Mouse (Mus musculus) embryonic facial prominence, embryonic 11.5 days (tissue): ENCODE measurements around the gene Casq1. TPM values are rescaled to one million over a fixed set of nuclear protein-coding genes. Genes with fewer than 3 reads are reported as not detected.

Experiments
- ATAC-seq: fragments of 200-750 bp; cut with Nextera tagmentation; replicated peaks from 2 replicates; pipeline ENCODE4 v1.8.0; 2017; ENCODE audit warnings: low read depth; ENCODE audit not compliant: insufficient number of reproducible peaks, low FRiP score, low TSS enrichment
- DNase-seq: peaks from one replicate; pipeline ENCODE4 v3.0.0-alpha.2; 2015; ENCODE audit warnings: low spot score
- H3K27ac ChIP-seq: fragments of 300-500 bp; sonication (generic); replicated peaks from 2 replicates; pipeline ENCODE4 v1.5.1; 2014; ENCODE audit warnings: mild to moderate bottlenecking, low read depth, low read length, control low read depth
- H3K27me3 ChIP-seq: fragments of 300-500 bp; sonication (generic); 2 replicates; pipeline ENCODE4 v1.6.1; 2014; ENCODE audit warnings: mild to moderate bottlenecking, low read length, moderate library complexity, mixed read lengths; ENCODE audit not compliant: control insufficient read depth, insufficient read depth
- H3K36me3 ChIP-seq: fragments of 300-500 bp; sonication (generic); replicated peaks from 2 replicates; pipeline ENCODE4 v1.6.1; 2014; ENCODE audit warnings: low read depth, mild to moderate bottlenecking, low read length, moderate library complexity, mixed read lengths; ENCODE audit not compliant: control insufficient read depth, insufficient read depth
- H3K4me1 ChIP-seq: fragments of 300-500 bp; sonication (generic); 2 replicates; pipeline ENCODE4 v1.6.1; 2014; ENCODE audit warnings: low read length, mixed read lengths; ENCODE audit not compliant: control insufficient read depth, insufficient read depth
- H3K4me2 ChIP-seq: fragments of 300-500 bp; sonication (generic); 2 replicates; pipeline ENCODE4 v1.6.1; 2014; ENCODE audit warnings: low read depth, mild to moderate bottlenecking, control low read depth, low read length, moderate library complexity
- H3K4me3 ChIP-seq: fragments of 300-500 bp; sonication (generic); 2 replicates; pipeline ENCODE4 v1.5.1; 2014; ENCODE audit warnings: low read depth, low read length, control low read depth
- H3K9ac ChIP-seq: fragments of 300-500 bp; sonication (generic); replicated peaks from 2 replicates; pipeline ENCODE4 v1.6.1; 2014; ENCODE audit warnings: mild to moderate bottlenecking, control low read depth, low read length
- H3K9me3 ChIP-seq: fragments of 300-500 bp; sonication (generic); replicated peaks from 2 replicates; pipeline ENCODE4 v1.6.1; 2016; ENCODE audit warnings: mild to moderate bottlenecking, low read length, inconsistent platforms, mixed read lengths; ENCODE audit not compliant: control insufficient read depth
- WGBS: fragments of 180-500 bp; shearing (Covaris S2); extraction: QIAGEN DNeasy Blood & Tissue Kit; methylation state at CpG from one replicate; pipeline ENCODE4 v1.1.7; 2014; 5-methylcytosine and 5-hydroxymethylcytosine counted together
- polyA plus RNA-seq: library from polyadenylated mRNA; unstranded; fragments of >200 nt; fragmentation: Nextera tagmentation; extraction: Ambion mirVana; gene quantifications from 2 replicates; pipeline ENCODE4 v1.2.1, GENCODE M21; 2014

Casq1 gene
- polyA plus RNA-seq, 1 experiment from 2014 or later: 2.3 TPM

- Histone ChIP-seq H3K27me3 (no peaks in the 10 kb centered on the region), H3K4me2 (no peak overlapping the region), H3K9ac (no peak overlapping the region), H3K27ac (no peak overlapping the region), H3K9me3 (no peaks in the 10 kb centered on the region), H3K4me3 (no peak overlapping the region), H3K4me1 (no peaks in the 10 kb centered on the region), H3K36me3 (peaks cover 7% of the 10 kb centered on the region)
- peak; percentile 29 for DNase-seq
- WGBS: 92% methylated on average over 10 of the region's 10 CpGs
- 0 out of 2 replicates have a peak, but pooled peaks have one; percentile 48 for ATAC-seq
Observed at GRCm38 (mm10) chr1:172186401-172187289, 33.0 kb downstream of the Casq1 start.

GRCm38 (mm10) chr1:172183915-172184314 is 35.8 kb downstream of the Casq1 start:
- H3K9ac ChIP-seq: no peak overlapping the region
- H3K27me3 ChIP-seq: no peaks in the 10 kb centered on the region
- ATAC-seq: no peak
- H3K4me1 ChIP-seq: no peaks in the 10 kb centered on the region
- no peak for DNase-seq
- peaks cover 3% of the 10 kb centered on the region for H3K36me3 ChIP-seq
- no peak overlapping the region for H3K4me3 ChIP-seq
- no peak overlapping the region for H3K27ac ChIP-seq
- no peak overlapping the region for H3K4me2 ChIP-seq
- no peaks in the 10 kb centered on the region for H3K9me3 ChIP-seq

- H3K27me3 ChIP-seq: no peaks in the 10 kb centered on the region
- no peak overlapping the region for H3K9ac ChIP-seq
- no peak for ATAC-seq
- H3K27ac ChIP-seq: no peak overlapping the region
- H3K4me2 ChIP-seq: no peak overlapping the region
- H3K4me3 ChIP-seq: no peak overlapping the region
- no peaks in the 10 kb centered on the region for H3K4me1 ChIP-seq
- 92% methylated on average over 6 of the region's 6 CpGs for WGBS
- peaks cover 3% of the 10 kb centered on the region for H3K36me3 ChIP-seq
- no peak for DNase-seq
- no peaks in the 10 kb centered on the region for H3K9me3 ChIP-seq
Observed at GRCm38 (mm10) chr1:172183056-172183455, 36.6 kb downstream of the Casq1 start.

- Histone ChIP-seq H3K27ac (no peak overlapping the region), H3K9ac (no peak overlapping the region), H3K27me3 (no peaks in the 10 kb centered on the region), H3K9me3 (no peaks in the 10 kb centered on the region), H3K36me3 (peaks cover 1% of the 10 kb centered on the region), H3K4me1 (no peaks in the 10 kb centered on the region), H3K4me3 (no peak overlapping the region), H3K4me2 (no peak overlapping the region)
- ATAC-seq (no peak), DNase-seq (no peak)
- 93% methylated on average over 3 of the region's 3 CpGs for WGBS
Observed at GRCm38 (mm10) chr1:172181777-172182176, 37.9 kb downstream of the Casq1 start.

- Histone ChIP-seq H3K4me2 (no peak overlapping the region), H3K27me3 (no peaks in the 10 kb centered on the region), H3K27ac (no peak overlapping the region), H3K4me1 (no peaks in the 10 kb centered on the region), H3K36me3 (no peaks in the 10 kb centered on the region; the same call in 1 of the 2 replicates), H3K9me3 (no peaks in the 10 kb centered on the region), H3K9ac (no peak overlapping the region), H3K4me3 (no peak overlapping the region)
- DNase-seq: no peak
- 76% methylated on average over 4 of the region's 4 CpGs for WGBS
- ATAC-seq: no peak
Observed at GRCm38 (mm10) chr1:172180881-172181280, 38.8 kb downstream of the Casq1 start.

GRCm38 (mm10) chr1:172179102-172179501 is 40.6 kb downstream of the Casq1 start:
- H3K4me1 ChIP-seq: no peaks in the 10 kb centered on the region
- H3K9me3 ChIP-seq: no peaks in the 10 kb centered on the region
- ATAC-seq (no peak), DNase-seq (no peak)
- peaks cover under 1% of the 10 kb centered on the region; the same call in 1 of the 2 replicates for H3K36me3 ChIP-seq
- H3K4me2 ChIP-seq: no peak overlapping the region
- H3K27me3 ChIP-seq: no peaks in the 10 kb centered on the region
- 76% methylated on average over 7 of the region's 7 CpGs for WGBS
- no peak overlapping the region for H3K9ac ChIP-seq
- no peak overlapping the region for H3K4me3 ChIP-seq
- H3K27ac ChIP-seq: no peak overlapping the region

- no peak for DNase-seq
- Histone ChIP-seq H3K9ac (no peak overlapping the region), H3K27me3 (no peaks in the 10 kb centered on the region), H3K27ac (no peak overlapping the region), H3K9me3 (no peaks in the 10 kb centered on the region), H3K4me3 (no peak overlapping the region), H3K36me3 (peaks cover 4% of the 10 kb centered on the region; the same call in 1 of the 2 replicates), H3K4me1 (no peaks in the 10 kb centered on the region), H3K4me2 (no peak overlapping the region)
- WGBS: 93% methylated on average over 7 of the region's 7 CpGs
- ATAC-seq: no peak
Observed at GRCm38 (mm10) chr1:172177791-172178190, 41.9 kb downstream of the Casq1 start.

- WGBS: 91% methylated on average over 5 of the region's 5 CpGs
- ATAC-seq (no peak), DNase-seq (no peak)
- Histone ChIP-seq H3K9me3 (no peaks in the 10 kb centered on the region), H3K4me1 (no peaks in the 10 kb centered on the region), H3K9ac (no peak overlapping the region), H3K27ac (no peak overlapping the region), H3K4me3 (no peak overlapping the region), H3K27me3 (no peaks in the 10 kb centered on the region), H3K36me3 (peaks cover 11% of the 10 kb centered on the region; the same call in 1 of the 2 replicates), H3K4me2 (no peak overlapping the region)
Observed at GRCm38 (mm10) chr1:172173181-172173580, 46.5 kb downstream of the Casq1 start.
